Mouse (Mus musculus): Measurements from ENCODE around the gene Hspg2. TPM values are rescaled to one million over a fixed set of nuclear protein-coding genes. Genes with fewer than 3 reads are reported as not detected.

The Hspg2 gene
- polyA plus RNA-seq, 1 experiment: 147 TPM

- Histone ChIP-seq H3K36me3 (ENCODE audit: control insufficient read depth, insufficient read depth, low read length, poor library complexity, severe bottlenecking) (no peaks in the 10 kb centered on the region), H3K4me1 (ENCODE audit: control insufficient read depth, insufficient read depth, low read length) (peaks cover 11% of the 10 kb centered on the region), H3K27me3 (ENCODE audit: control insufficient read depth, insufficient read depth, low read length, poor library complexity, severe bottlenecking) (no peaks in the 10 kb centered on the region), H3K27ac (ENCODE audit: insufficient read depth, low read length) (peak overlapping the region; percentile 91), H3K9ac (ENCODE audit: low read depth, poor library complexity, severe bottlenecking) (peak overlapping the region; percentile 35; the same call in 1 of the 2 replicates), H3K9me3 (replicated peaks; ENCODE audit: control insufficient read depth, insufficient read depth, low read length, poor library complexity, severe bottlenecking) (no peaks in the 10 kb centered on the region), H3K4me3 (ENCODE audit: low read depth, low read length) (no peak overlapping the region)
- TF ChIP-seq POLR2A (IDR thresholded peaks at IDR 0.05; ENCODE audit: insufficient read depth, low read length) (no peak), EP300 (IDR thresholded peaks at IDR 0.05; ENCODE audit: insufficient read depth, low read depth, low read length) (0 out of 2 replicates have a peak, but pooled peaks have one; percentile 5)
Measured at GRCm38 (mm10) chr4:137449132-137449531, 19.4 kb upstream of the Hspg2 start.

- Histone ChIP-seq H3K27ac (ENCODE audit: insufficient read depth, low read length) (peak overlapping the region; percentile 91), H3K4me3 (ENCODE audit: low read depth, low read length) (no peak overlapping the region), H3K36me3 (ENCODE audit: control insufficient read depth, insufficient read depth, low read length, poor library complexity, severe bottlenecking) (no peaks in the 10 kb centered on the region), H3K4me1 (ENCODE audit: control insufficient read depth, insufficient read depth, low read length) (peaks cover 11% of the 10 kb centered on the region), H3K27me3 (ENCODE audit: control insufficient read depth, insufficient read depth, low read length, poor library complexity, severe bottlenecking) (no peaks in the 10 kb centered on the region), H3K9me3 (replicated peaks; ENCODE audit: control insufficient read depth, insufficient read depth, low read length, poor library complexity, severe bottlenecking) (no peaks in the 10 kb centered on the region), H3K9ac (ENCODE audit: low read depth, poor library complexity, severe bottlenecking) (peak overlapping the region; percentile 35)
- TF ChIP-seq EP300 (IDR thresholded peaks at IDR 0.05; ENCODE audit: insufficient read depth, low read depth, low read length) (no peak), POLR2A (IDR thresholded peaks at IDR 0.05; ENCODE audit: insufficient read depth, low read length) (no peak), CTCF (IDR thresholded peaks at IDR 0.05; ENCODE audit: low read depth, low read length) (no peak)
Measured at GRCm38 (mm10) chr4:137449715-137450114, 18.9 kb upstream of the Hspg2 start.

- H3K36me3 ChIP-seq (ENCODE audit: control insufficient read depth, insufficient read depth, low read length, poor library complexity, severe bottlenecking): no peaks in the 10 kb centered on the region
- no peak overlapping the region for H3K4me3 ChIP-seq (ENCODE audit: low read depth, low read length)
- TF ChIP-seq POLR2A (IDR thresholded peaks at IDR 0.05; ENCODE audit: insufficient read depth, low read length) (no peak), EP300 (IDR thresholded peaks at IDR 0.05; ENCODE audit: insufficient read depth, low read depth, low read length) (no peak), CTCF (IDR thresholded peaks at IDR 0.05; ENCODE audit: low read depth, low read length) (no peak)
- H3K27ac ChIP-seq (ENCODE audit: insufficient read depth, low read length): no peak overlapping the region
- H3K4me1 ChIP-seq (ENCODE audit: control insufficient read depth, insufficient read depth, low read length): peaks cover 11% of the 10 kb centered on the region
- no peaks in the 10 kb centered on the region for H3K9me3 ChIP-seq (replicated peaks; ENCODE audit: control insufficient read depth, insufficient read depth, low read length, poor library complexity, severe bottlenecking)
- H3K9ac ChIP-seq (ENCODE audit: low read depth, poor library complexity, severe bottlenecking): no peak overlapping the region
- H3K27me3 ChIP-seq (ENCODE audit: control insufficient read depth, insufficient read depth, low read length, poor library complexity, severe bottlenecking): no peaks in the 10 kb centered on the region
Measured at GRCm38 (mm10) chr4:137452190-137452589, 16.4 kb upstream of the Hspg2 start.

DNA sequence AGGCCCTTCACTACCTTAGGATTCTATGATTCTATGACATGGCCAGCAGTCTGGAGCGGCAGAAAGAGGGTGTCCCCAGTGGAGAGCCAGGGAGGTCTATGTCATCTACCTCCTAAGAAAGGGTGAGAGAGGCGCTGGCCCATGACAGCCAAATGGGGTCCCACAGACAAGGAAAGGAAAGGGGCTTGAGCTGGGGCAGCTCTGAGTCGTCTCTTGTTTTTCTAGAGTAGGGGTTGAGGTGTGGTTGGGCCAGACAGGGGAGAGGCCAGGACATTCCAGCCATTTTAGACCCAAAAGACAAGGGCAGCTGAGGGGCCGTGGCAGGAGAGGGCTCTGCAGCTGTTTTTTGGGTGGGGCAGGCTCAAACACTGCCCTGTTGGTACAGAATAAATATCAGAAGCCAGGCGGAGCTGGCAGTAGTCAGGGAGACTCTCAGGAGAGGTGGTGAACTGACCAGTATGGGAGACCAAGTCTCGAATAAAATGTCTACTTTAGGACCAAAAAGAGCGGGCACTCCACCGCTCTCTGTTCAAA is 15.3 kb upstream of the Hspg2 start, which contains the start of gene 1700013G24Rik:
1700013G24Rik (plus strand) TSS at position 51 of the 534 bp plus-strand sequence.
- Histone ChIP-seq H3K36me3 (ENCODE audit: control insufficient read depth, insufficient read depth, low read length, poor library complexity, severe bottlenecking) (no peaks in the 10 kb centered on the region), H3K9me3 (replicated peaks; ENCODE audit: control insufficient read depth, insufficient read depth, low read length, poor library complexity, severe bottlenecking) (no peaks in the 10 kb centered on the region), H3K27me3 (ENCODE audit: control insufficient read depth, insufficient read depth, low read length, poor library complexity, severe bottlenecking) (no peaks in the 10 kb centered on the region), H3K27ac (ENCODE audit: insufficient read depth, low read length) (no peak within 1 kb of the TSS), H3K4me1 (ENCODE audit: control insufficient read depth, insufficient read depth, low read length) (peaks cover 8% of the 10 kb centered on the region), H3K9ac (ENCODE audit: low read depth, poor library complexity, severe bottlenecking) (no peak within 1 kb of the TSS), H3K4me3 (ENCODE audit: low read depth, low read length) (no peak within 1 kb of the TSS)
- TF ChIP-seq CTCF (IDR thresholded peaks at IDR 0.05; ENCODE audit: low read depth, low read length): no peak
- TF ChIP-seq POLR2A (IDR thresholded peaks at IDR 0.05; ENCODE audit: insufficient read depth, low read length): no peak
- no peak for TF ChIP-seq EP300 (IDR thresholded peaks at IDR 0.05; ENCODE audit: insufficient read depth, low read depth, low read length)

- H3K27ac ChIP-seq (ENCODE audit: insufficient read depth, low read length): no peak overlapping the region
- no peak overlapping the region for H3K4me3 ChIP-seq (ENCODE audit: low read depth, low read length)
- H3K4me1 ChIP-seq (ENCODE audit: control insufficient read depth, insufficient read depth, low read length): peaks cover 4% of the 10 kb centered on the region
- H3K36me3 ChIP-seq (ENCODE audit: control insufficient read depth, insufficient read depth, low read length, poor library complexity, severe bottlenecking): no peaks in the 10 kb centered on the region
- no peaks in the 10 kb centered on the region for H3K9me3 ChIP-seq (replicated peaks; ENCODE audit: control insufficient read depth, insufficient read depth, low read length, poor library complexity, severe bottlenecking)
- H3K9ac ChIP-seq (ENCODE audit: low read depth, poor library complexity, severe bottlenecking): no peak overlapping the region
- no peak for TF ChIP-seq CTCF (IDR thresholded peaks at IDR 0.05; ENCODE audit: low read depth, low read length)
- TF ChIP-seq POLR2A (IDR thresholded peaks at IDR 0.05; ENCODE audit: insufficient read depth, low read length): no peak
- H3K27me3 ChIP-seq (ENCODE audit: control insufficient read depth, insufficient read depth, low read length, poor library complexity, severe bottlenecking): no peaks in the 10 kb centered on the region
Measured at GRCm38 (mm10) chr4:137454582-137454981, 14.0 kb upstream of the Hspg2 start.

- Histone ChIP-seq H3K36me3 (ENCODE audit: control insufficient read depth, insufficient read depth, low read length, poor library complexity, severe bottlenecking) (no peaks in the 10 kb centered on the region), H3K4me1 (ENCODE audit: control insufficient read depth, insufficient read depth, low read length) (peaks cover 3% of the 10 kb centered on the region), H3K9me3 (replicated peaks; ENCODE audit: control insufficient read depth, insufficient read depth, low read length, poor library complexity, severe bottlenecking) (no peaks in the 10 kb centered on the region), H3K27me3 (ENCODE audit: control insufficient read depth, insufficient read depth, low read length, poor library complexity, severe bottlenecking) (no peaks in the 10 kb centered on the region), H3K4me3 (ENCODE audit: low read depth, low read length) (no peak overlapping the region), H3K27ac (ENCODE audit: insufficient read depth, low read length) (no peak overlapping the region), H3K9ac (ENCODE audit: low read depth, poor library complexity, severe bottlenecking) (no peak overlapping the region)
- TF ChIP-seq EP300 (IDR thresholded peaks at IDR 0.05; ENCODE audit: insufficient read depth, low read depth, low read length) (no peak), CTCF (IDR thresholded peaks at IDR 0.05; ENCODE audit: low read depth, low read length) (no peak), POLR2A (IDR thresholded peaks at IDR 0.05; ENCODE audit: insufficient read depth, low read length) (no peak)
Measured at GRCm38 (mm10) chr4:137456581-137456980, 12.0 kb upstream of the Hspg2 start.
